Mouse (Mus musculus): ENCODE measurements at regions not wholly inside any gene's neighbourhood (a gene's known extent, or its start where the extent isn't known, plus 50 kb on each side); places are given as distances from the start of the nearest gene placed in this dataset.

- TF ChIP-seq MAFK (IDR thresholded peaks at IDR 0.05; ENCODE audit: insufficient read depth, low read depth, low read length) (no peak), ZC3H11A (IDR thresholded peaks at IDR 0.05; ENCODE audit: borderline replicate concordance, low read depth, low read length) (no peak), CHD2 (IDR thresholded peaks at IDR 0.05; ENCODE audit: low read depth, low read length) (no peak)
These were observed 316.0 kb downstream of the Ipmk start for GRCm38 (mm10) chr10:71663545-71663944.
